Mouse (Mus musculus) heart, postnatal 0 days (tissue): ENCODE data around the gene Lmx1b.

Experiments used
- CTCF ChIP-seq: IDR thresholded peaks from 2 replicates; pipeline ENCODE4 v1.5.1; 2016; ENCODE audit warnings: antibody characterized with exemption, control low read depth, low read depth
- EP300 ChIP-seq: IDR thresholded peaks from 2 replicates; pipeline ENCODE4 v1.6.1; 2016; ENCODE audit warnings: antibody characterized with exemption, low read depth

- TF ChIP-seq EP300: no peak
- no peak for TF ChIP-seq CTCF
These were observed 5.7 kb downstream of the Lmx1b start for GRCm38 (mm10) chr2:33634481-33635090.
